Mouse (Mus musculus) neural tube, embryonic 12.5 days (tissue): ENCODE results near the gene Cul3. TPM values are rescaled to one million over a fixed set of nuclear protein-coding genes. Genes with fewer than 3 reads are reported as not detected.
A peak's percentile ranks its signal among the peaks of the same experiment; 100 is the strongest.

Experiments used
- ATAC-seq: fragments of 200-750 bp; cut with Nextera tagmentation; 2 replicates; pipeline ENCODE4 v1.8.0; 2017; ENCODE audit warnings: low read depth, mild to moderate bottlenecking, moderate TSS enrichment, moderate library complexity; ENCODE audit not compliant: low FRiP score
- H3K27ac ChIP-seq: fragments of 300-500 bp; sonication (generic); 2 replicates; pipeline ENCODE4 v1.5.1; 2016
- H3K27me3 ChIP-seq: fragments of 300-500 bp; sonication (generic); replicated peaks from 2 replicates; pipeline ENCODE4 v1.6.1; 2016; ENCODE audit warnings: mild to moderate bottlenecking
- H3K36me3 ChIP-seq: fragments of 300-500 bp; sonication (generic); 2 replicates; pipeline ENCODE4 v1.6.1; 2016; ENCODE audit warnings: mild to moderate bottlenecking
- H3K4me1 ChIP-seq: fragments of 300-500 bp; sonication (generic); 2 replicates; pipeline ENCODE4 v1.6.1; 2016
- H3K4me2 ChIP-seq: fragments of 300-500 bp; sonication (generic); replicated peaks from 2 replicates; pipeline ENCODE4 v1.6.1; 2016; ENCODE audit warnings: mild to moderate bottlenecking
- H3K4me3 ChIP-seq: fragments of 300-500 bp; sonication (generic); 2 replicates; pipeline ENCODE4 v1.5.1; 2016
- H3K9ac ChIP-seq: fragments of 300-500 bp; sonication (generic); 2 replicates; pipeline ENCODE4 v1.6.1; 2016; ENCODE audit warnings: mild to moderate bottlenecking
- H3K9me3 ChIP-seq: fragments of 300-500 bp; sonication (generic); 2 replicates; pipeline ENCODE4 v1.6.1; 2016; ENCODE audit warnings: mild to moderate bottlenecking
- WGBS: fragments of 180-500 bp; shearing (Covaris S2); methylation state at CpG from one replicate; pipeline ENCODE4 v1.1.7; 2016; 5-methylcytosine and 5-hydroxymethylcytosine counted together
- polyA plus RNA-seq: library from polyadenylated mRNA; unstranded; fragments of >200 nt; fragmentation: Nextera tagmentation; extraction: Ambion mirVana; gene quantifications from 2 replicates; pipeline ENCODE4 v1.2.1, GENCODE M21; 2016

Gene Cul3
- polyA plus RNA-seq, 1 experiment from 2014 or later, result 29.6 TPM

DNA sequence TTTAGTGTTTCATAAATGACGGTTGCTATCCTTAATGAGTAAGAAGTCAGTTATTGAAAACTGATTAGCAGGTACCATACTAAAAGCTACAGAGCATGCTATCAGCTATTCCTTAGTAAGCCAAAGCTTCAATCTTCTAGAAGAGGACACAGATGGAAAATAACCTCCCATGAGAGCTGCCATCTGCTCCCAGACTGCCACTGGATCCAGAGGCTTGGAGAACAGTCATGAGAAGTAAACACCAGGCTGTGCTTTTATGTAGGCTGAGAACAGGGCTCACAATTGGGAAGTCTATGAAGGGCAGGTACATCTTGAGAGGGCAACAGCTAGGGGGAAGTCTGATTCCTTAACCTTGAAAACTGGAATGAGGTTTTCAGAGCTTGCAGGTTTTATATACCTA, 79.8 kb downstream of the Cul3 start:
- Histone ChIP-seq H3K36me3 (no peaks in the 10 kb centered on the region), H3K27me3 (no peaks in the 10 kb centered on the region), H3K9me3 (no peaks in the 10 kb centered on the region), H3K4me1 (no peaks in the 10 kb centered on the region), H3K4me3 (no peak overlapping the region), H3K4me2 (no peak overlapping the region), H3K27ac (no peak overlapping the region), H3K9ac (no peak overlapping the region)
- 71% methylated on average over 1 of the region's 1 CpGs for WGBS
- ATAC-seq, result no peak

DNA sequence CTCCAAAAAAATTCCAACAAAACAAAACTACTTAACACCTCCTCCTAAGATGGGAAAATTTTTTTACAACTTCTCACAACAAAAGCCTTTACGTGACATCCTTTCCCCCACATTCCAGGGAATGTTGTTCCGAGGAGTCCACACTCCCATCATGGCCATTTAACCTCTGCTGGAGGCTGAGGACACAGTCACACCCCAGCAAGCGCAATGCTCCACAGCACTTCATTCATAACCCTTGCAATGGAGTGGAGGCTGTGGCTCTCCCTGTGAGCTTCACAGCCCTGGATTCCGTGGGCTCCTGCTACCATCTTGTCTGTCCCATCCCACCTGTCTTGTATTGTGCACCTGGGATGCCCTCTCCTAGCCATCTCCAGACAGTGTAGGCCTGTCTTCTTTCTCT, 81.6 kb downstream of the Cul3 start:
- Histone ChIP-seq H3K27me3 (no peaks in the 10 kb centered on the region), H3K27ac (no peak overlapping the region), H3K36me3 (no peaks in the 10 kb centered on the region), H3K4me2 (no peak overlapping the region), H3K9ac (no peak overlapping the region), H3K4me3 (no peak overlapping the region), H3K4me1 (no peaks in the 10 kb centered on the region), H3K9me3 (no peaks in the 10 kb centered on the region)
- WGBS, result 84% methylated on average over 4 of the region's 4 CpGs
- ATAC-seq, result no peak; the same call in 1 of the 2 replicates

DNA sequence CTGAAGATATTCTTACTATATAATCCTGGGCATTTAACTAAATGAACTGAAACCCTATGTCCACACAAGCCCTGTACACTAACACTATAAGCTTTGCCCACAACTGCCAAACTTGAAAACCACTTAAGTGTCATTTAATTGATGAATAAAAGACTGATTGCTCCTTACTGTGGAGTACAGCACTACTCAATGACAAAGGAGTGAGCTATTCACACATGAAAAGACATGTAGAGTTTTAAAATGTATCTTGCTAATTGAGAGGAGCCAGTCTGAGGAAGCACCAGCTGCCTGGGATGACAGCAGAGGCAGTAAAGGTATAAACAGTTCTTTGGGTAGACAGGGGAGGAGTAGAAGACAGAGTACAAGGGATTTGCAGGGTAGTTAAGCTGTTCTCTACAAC, 87.0 kb downstream of the Cul3 start:
- Histone ChIP-seq H3K4me2 (no peak overlapping the region), H3K27ac (no peak overlapping the region), H3K4me3 (no peak overlapping the region), H3K9ac (no peak overlapping the region), H3K4me1 (no peaks in the 10 kb centered on the region), H3K27me3 (no peaks in the 10 kb centered on the region), H3K36me3 (no peaks in the 10 kb centered on the region), H3K9me3 (no peaks in the 10 kb centered on the region)
- no peak for ATAC-seq

DNA sequence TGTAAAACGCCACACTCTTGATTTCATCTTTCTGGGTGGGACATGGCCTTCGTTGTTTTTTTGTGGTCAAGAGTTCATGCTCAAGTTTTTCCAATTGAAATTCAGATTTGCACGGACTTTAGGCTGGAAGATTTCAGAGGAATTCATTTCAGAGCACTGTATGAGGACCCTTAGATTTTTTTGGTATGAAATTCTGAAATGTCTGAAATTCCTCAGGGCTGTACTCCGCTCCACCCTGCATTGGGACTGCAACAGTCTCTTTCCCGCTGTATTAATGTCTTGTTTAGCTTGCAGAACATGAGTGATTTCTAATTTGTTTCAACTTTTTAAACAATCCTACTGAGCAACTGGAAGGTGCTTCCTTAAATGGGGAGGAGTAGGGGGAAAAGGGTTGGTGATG, 90.0 kb downstream of the Cul3 start:
- Histone ChIP-seq H3K9me3 (no peaks in the 10 kb centered on the region), H3K27me3 (no peaks in the 10 kb centered on the region), H3K4me1 (no peaks in the 10 kb centered on the region), H3K9ac (no peak overlapping the region), H3K27ac (no peak overlapping the region), H3K4me2 (no peak overlapping the region), H3K4me3 (no peak overlapping the region), H3K36me3 (no peaks in the 10 kb centered on the region)
- no peak for ATAC-seq
- 91% methylated on average over 5 of the region's 5 CpGs for WGBS

DNA sequence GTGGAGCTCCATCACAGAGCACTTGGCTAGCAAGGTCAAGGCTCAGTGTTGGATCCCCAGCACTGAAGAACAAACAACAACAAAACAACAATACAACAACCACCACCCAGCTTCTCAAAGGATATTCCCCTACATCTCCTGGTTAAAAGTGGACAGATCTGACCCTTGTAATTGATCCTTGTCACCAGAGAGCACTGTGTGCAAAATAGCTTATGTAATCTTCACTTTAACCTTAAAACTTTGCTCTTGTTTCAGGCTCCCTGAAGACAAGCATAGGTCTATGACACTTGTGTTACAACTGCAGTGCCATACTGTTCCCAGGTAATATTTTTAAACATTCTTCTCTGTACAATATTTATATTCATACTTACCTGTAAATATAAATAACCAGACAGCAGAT, 93.1 kb downstream of the Cul3 start:
- ATAC-seq, result no peak
- H3K4me2 ChIP-seq, result no peak overlapping the region

DNA sequence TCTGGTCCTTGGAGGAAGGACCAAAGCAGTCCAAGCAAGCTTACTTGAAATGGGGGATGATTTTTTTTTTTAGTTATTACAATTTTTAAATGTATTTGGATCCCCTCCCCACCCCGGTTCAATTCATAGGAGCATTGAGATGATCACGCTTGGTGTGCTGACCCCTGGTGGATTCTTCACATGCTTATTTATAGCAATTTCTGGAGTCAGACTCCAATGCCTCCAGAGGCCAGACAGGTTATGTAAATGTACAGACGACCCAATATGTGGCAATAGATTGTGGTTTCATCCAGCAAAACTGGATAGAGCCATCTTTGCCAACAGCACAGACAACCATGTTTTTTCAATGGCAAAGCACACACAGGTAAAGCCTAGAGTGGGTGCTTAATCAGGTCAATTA, 96.2 kb downstream of the Cul3 start:
- no peak overlapping the region for H3K4me2 ChIP-seq
- no peaks in the 10 kb centered on the region for H3K36me3 ChIP-seq
- H3K9ac ChIP-seq, result no peak overlapping the region
- no peaks in the 10 kb centered on the region for H3K27me3 ChIP-seq
- ATAC-seq, result no peak
- H3K27ac ChIP-seq, result no peak overlapping the region
- 0 out of 2 replicates have a peak, but pooled peaks cover 6% of the 10 kb centered on the region for H3K4me1 ChIP-seq
- no peak overlapping the region for H3K4me3 ChIP-seq
- 73% methylated on average over 3 of the region's 3 CpGs for WGBS
- no peaks in the 10 kb centered on the region for H3K9me3 ChIP-seq

More for the DNA sequence above, 93.1 kb downstream of the Cul3 start:
- Histone ChIP-seq H3K27ac (no peak overlapping the region), H3K4me1 (no peaks in the 10 kb centered on the region), H3K9me3 (no peaks in the 10 kb centered on the region), H3K27me3 (no peaks in the 10 kb centered on the region), H3K9ac (no peak overlapping the region), H3K4me3 (no peak overlapping the region), H3K36me3 (no peaks in the 10 kb centered on the region)

DNA sequence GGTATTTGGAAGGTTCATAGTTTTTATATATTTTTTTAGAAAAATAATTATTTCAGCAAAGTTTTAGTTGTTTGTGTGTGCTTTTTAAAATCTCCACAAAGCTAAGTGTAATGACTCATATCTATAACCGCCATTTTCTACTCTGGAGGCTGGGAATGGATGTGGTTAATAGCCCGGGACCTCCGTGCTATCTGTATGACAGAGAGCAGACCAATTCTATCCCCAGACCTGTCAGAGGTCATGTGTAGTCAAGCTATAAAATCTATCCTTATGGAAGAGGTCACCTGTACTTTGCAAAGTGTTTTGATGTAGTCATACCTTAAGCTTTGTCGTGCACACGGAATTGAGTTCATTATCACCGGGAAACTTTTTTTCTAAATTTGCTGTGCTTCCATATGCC, 98.7 kb downstream of the Cul3 start:
- Histone ChIP-seq H3K4me3 (no peak overlapping the region), H3K36me3 (no peaks in the 10 kb centered on the region), H3K4me2 (no peak overlapping the region), H3K9ac (no peak overlapping the region), H3K27ac (no peak overlapping the region), H3K9me3 (no peaks in the 10 kb centered on the region), H3K27me3 (no peaks in the 10 kb centered on the region), H3K4me1 (0 out of 2 replicates have a peak, but pooled peaks cover 12% of the 10 kb centered on the region)
- ATAC-seq, result no peak
- WGBS, result 94% methylated on average over 6 of the region's 6 CpGs

DNA sequence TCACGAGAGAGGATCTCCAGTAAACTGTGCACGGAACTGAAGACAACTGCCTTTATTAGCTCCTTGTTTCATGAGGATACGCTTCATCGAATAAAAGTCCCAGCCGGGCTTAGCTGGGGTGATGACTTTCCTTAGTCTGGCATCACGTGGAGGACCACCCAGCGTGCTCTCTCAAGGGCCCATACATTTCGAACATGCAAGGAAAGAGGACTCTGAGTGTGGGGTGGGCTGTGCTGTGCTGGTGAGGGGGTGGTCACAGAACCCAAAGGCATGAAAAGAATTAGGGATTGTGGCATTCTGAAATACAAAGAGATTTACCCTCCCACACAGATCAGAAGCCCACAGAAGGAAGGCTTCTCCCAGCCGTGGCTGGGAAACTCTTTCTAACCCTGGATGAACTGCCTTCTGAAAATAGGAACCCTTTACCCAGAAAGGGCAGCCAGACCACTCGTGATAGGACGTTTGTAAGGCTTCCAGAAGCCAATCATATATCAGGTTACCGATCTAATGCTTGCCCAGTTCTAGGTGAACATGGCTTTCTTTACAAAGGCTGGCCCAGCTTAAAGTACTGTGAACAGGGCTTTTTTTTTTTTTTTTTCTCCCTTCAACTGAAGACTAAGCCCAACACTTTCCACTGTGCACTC, 100.1 kb downstream of the Cul3 start:
- H3K27ac ChIP-seq, result no peak overlapping the region
- no peak overlapping the region for H3K9ac ChIP-seq
- no peaks in the 10 kb centered on the region for H3K9me3 ChIP-seq
- H3K36me3 ChIP-seq, result no peaks in the 10 kb centered on the region
- ATAC-seq, result peak; percentile 71; the same call in 1 of the 2 replicates
- H3K27me3 ChIP-seq, result no peaks in the 10 kb centered on the region
- 0 out of 2 replicates have a peak, but pooled peaks cover 12% of the 10 kb centered on the region for H3K4me1 ChIP-seq
- no peak overlapping the region for H3K4me3 ChIP-seq
- no peak overlapping the region for H3K4me2 ChIP-seq
- WGBS, result 29% methylated on average over 12 of the region's 12 CpGs

DNA sequence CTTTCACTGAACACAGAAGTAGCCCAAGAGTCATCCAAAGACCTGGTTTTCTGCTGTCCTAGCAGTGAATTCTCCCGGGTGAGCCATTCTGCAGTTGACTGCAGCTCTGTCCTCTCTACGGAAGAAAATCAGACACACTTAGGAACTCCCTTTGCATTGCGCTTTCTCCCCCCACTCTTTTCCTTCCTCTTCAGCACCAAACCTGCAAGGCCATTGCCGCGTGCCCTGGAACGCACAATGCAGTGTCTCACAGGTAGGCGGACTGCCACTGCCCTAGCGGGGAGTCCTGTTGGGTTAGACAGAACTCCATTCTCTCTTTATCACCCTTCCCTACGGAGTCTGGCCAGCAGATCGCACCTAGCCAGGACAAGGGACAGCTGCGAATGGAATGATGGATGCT, 100.8 kb downstream of the Cul3 start:
- Histone ChIP-seq H3K27ac (no peak overlapping the region), H3K9me3 (no peaks in the 10 kb centered on the region), H3K4me2 (no peak overlapping the region), H3K27me3 (no peaks in the 10 kb centered on the region), H3K4me3 (no peak overlapping the region), H3K4me1 (0 out of 2 replicates have a peak, but pooled peaks cover 12% of the 10 kb centered on the region), H3K9ac (no peak overlapping the region), H3K36me3 (no peaks in the 10 kb centered on the region)
- no peak for ATAC-seq
- WGBS, result 83% methylated on average over 11 of the region's 11 CpGs

DNA sequence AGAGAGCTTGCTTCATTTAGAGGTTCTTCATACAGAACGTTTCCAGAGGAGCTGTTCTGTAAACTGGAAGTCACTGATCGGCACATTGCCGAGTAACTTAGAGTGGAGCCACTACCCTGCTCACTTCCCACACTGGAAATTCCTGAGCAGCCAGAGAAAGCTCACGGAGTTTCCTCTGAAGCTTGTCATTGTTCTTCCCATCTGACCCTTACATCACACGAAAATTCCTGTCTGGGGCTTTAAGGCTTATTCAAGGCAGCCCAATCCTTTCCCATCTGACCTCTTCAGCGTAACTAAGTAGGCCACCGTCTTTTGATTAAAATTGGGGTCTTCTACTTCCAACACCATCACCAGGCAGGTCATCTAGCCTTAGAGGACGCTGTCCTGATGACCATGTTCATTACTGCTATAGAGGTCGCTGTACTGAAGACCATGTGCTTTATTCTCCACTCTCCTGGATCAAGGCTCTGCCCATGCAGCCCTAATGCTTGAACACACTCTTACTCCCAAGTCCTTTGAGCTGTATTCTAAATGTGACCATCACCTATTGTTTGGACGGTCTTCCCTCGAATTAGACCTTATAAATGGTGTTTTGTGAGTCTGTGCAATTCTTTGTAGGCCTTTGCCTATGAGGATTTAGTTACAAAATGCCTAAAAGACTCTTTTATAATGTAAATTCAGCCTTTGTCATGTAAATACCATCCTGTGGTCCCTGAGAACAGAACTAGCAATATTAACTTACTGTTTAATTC, 103.2 kb downstream of the Cul3 start:
- H3K9me3 ChIP-seq, result no peaks in the 10 kb centered on the region
- ATAC-seq, result peak; percentile 39; the same call in 1 of the 2 replicates
- H3K27me3 ChIP-seq, result no peaks in the 10 kb centered on the region
- H3K4me1 ChIP-seq, result 0 out of 2 replicates have a peak, but pooled peaks cover 12% of the 10 kb centered on the region
- H3K4me2 ChIP-seq, result no peak overlapping the region
- WGBS, result 53% methylated on average over 11 of the region's 11 CpGs
- H3K9ac ChIP-seq, result no peak overlapping the region
- H3K36me3 ChIP-seq, result no peaks in the 10 kb centered on the region
- H3K27ac ChIP-seq, result no peak overlapping the region
- H3K4me3 ChIP-seq, result no peak overlapping the region

DNA sequence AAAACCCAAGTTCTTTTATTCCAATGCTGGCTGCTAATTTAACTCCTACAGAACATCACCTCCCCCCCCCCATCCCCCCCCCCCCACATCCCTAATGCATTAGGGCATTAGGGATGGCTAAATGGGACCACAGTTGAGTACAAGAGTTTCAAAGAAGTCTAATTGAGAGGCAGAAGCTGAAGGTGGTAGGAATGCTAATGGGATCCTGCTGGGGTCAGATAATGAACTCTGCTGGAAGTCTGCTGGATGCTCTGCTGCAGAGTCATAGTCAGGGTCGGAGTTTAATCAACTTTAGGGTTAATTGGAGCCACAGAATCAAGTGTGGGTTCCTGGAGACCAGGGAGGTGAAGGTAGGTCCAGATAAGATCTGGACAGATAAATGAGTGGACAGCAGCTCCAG, 104.2 kb downstream of the Cul3 start:
- Histone ChIP-seq H3K4me3 (no peak overlapping the region), H3K27ac (no peak overlapping the region), H3K36me3 (no peaks in the 10 kb centered on the region), H3K4me1 (0 out of 2 replicates have a peak, but pooled peaks cover 12% of the 10 kb centered on the region), H3K9me3 (no peaks in the 10 kb centered on the region), H3K4me2 (no peak overlapping the region), H3K9ac (no peak overlapping the region), H3K27me3 (no peaks in the 10 kb centered on the region)
- ATAC-seq, result no peak
- WGBS, result 3% methylated on average over 1 of the region's 1 CpGs

DNA sequence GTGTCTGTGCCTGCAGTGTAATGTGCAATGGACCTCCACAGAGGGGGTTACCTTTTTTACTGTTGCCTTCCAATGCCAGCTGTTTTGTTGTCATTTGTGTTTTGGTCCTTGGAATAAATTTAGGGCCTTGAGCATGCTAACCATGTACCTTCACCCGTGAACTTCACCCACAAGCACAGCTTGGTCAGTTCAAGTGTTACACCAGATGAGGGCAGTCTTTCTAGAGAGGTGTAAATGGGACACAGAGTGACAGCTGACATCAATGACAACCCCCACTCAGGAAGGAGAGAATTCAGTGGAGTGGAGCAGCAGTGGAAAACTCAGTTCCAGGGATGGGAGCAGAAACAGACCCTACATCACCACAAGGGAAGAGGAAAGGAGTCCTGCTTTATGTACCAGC, 109.7 kb downstream of the Cul3 start:
- Histone ChIP-seq H3K27me3 (no peaks in the 10 kb centered on the region), H3K9ac (no peak overlapping the region), H3K9me3 (no peaks in the 10 kb centered on the region), H3K4me2 (no peak overlapping the region), H3K4me3 (no peak overlapping the region), H3K4me1 (no peaks in the 10 kb centered on the region), H3K36me3 (no peaks in the 10 kb centered on the region), H3K27ac (no peak overlapping the region)
- WGBS, result 76% methylated on average over 1 of the region's 1 CpGs
- no peak for ATAC-seq
